Mouse (Mus musculus) embryo, embryonic 11.5 days (tissue): ENCODE measurements around the gene Snx4.
"Not testable (repeated sequence)": the region's sequence is repeated elsewhere in the genome, so short reads cannot be mapped to it uniquely, and the experiment has no call there.

Experiments used
- DNase-seq: peaks from one replicate; pipeline ENCODE4 v3.0.0-alpha.2; 2012; ENCODE audit warnings: low read depth, low spot score

Snx4 gene

GRCm38 (mm10) chr16:33251194-33252051 lies at the start of gene Snx4:
TSS of gene Snx4 (plus strand) at chr16:33251442.
- DNase-seq: peak; percentile 88

- no peak for DNase-seq
Measured at GRCm38 (mm10) chr16:33210812-33211211, 40.4 kb upstream of the Snx4 start.

GRCm38 (mm10) chr16:33216313-33217003 lies 34.8 kb upstream of the Snx4 start:
- no peak for DNase-seq

GRCm38 (mm10) chr16:33217553-33218085 lies 33.6 kb upstream of the Snx4 start:
- not testable (repeated sequence) for DNase-seq

- DNase-seq: no peak
Measured at GRCm38 (mm10) chr16:33222482-33222881, 28.8 kb upstream of the Snx4 start.

GRCm38 (mm10) chr16:33224381-33224780 lies 26.9 kb upstream of the Snx4 start:
- no peak for DNase-seq

GRCm38 (mm10) chr16:33234128-33234527 lies 17.1 kb upstream of the Snx4 start:
- DNase-seq: no peak

- DNase-seq: no peak
Measured at GRCm38 (mm10) chr16:33236151-33236550, 15.1 kb upstream of the Snx4 start.

- DNase-seq: no peak
Measured at GRCm38 (mm10) chr16:33239305-33239704, 11.9 kb upstream of the Snx4 start.

- DNase-seq: no peak
Measured at GRCm38 (mm10) chr16:33242046-33242445, 9.2 kb upstream of the Snx4 start.

- DNase-seq: no peak
Measured at GRCm38 (mm10) chr16:33244136-33244691, 7.0 kb upstream of the Snx4 start.

GRCm38 (mm10) chr16:33244933-33245470 lies 6.2 kb upstream of the Snx4 start:
- DNase-seq: no peak

- DNase-seq: no peak
Measured at GRCm38 (mm10) chr16:33246526-33246925, 4.7 kb upstream of the Snx4 start.

- DNase-seq: no peak
Measured at GRCm38 (mm10) chr16:33247006-33247405, 4.2 kb upstream of the Snx4 start.

- DNase-seq: no peak
Measured at GRCm38 (mm10) chr16:33250651-33251120, 556 bp upstream of the Snx4 start.

GRCm38 (mm10) chr16:33255601-33256000 lies 4.4 kb downstream of the Snx4 start:
- DNase-seq: no peak

GRCm38 (mm10) chr16:33258530-33258929 lies 7.3 kb downstream of the Snx4 start:
- DNase-seq: no peak

- no peak for DNase-seq
Measured at GRCm38 (mm10) chr16:33259824-33260223, 8.6 kb downstream of the Snx4 start.

- DNase-seq: no peak
Measured at GRCm38 (mm10) chr16:33260825-33261224, 9.6 kb downstream of the Snx4 start.

GRCm38 (mm10) chr16:33261584-33262061 lies 10.4 kb downstream of the Snx4 start:
- DNase-seq: no peak

GRCm38 (mm10) chr16:33262096-33262495 lies 10.9 kb downstream of the Snx4 start:
- no peak for DNase-seq
